Mouse (Mus musculus) kidney, embryonic 15.5 days (tissue): Measurements from ENCODE around the gene C1ql3. TPM values are rescaled to one million over a fixed set of nuclear protein-coding genes. Genes with fewer than 3 reads are reported as not detected.

ENCODE experiments used
- polyA plus RNA-seq: library from polyadenylated mRNA; unstranded; fragments of >200 nt; fragmentation: Nextera tagmentation; extraction: Ambion mirVana; gene quantifications from 2 replicates; pipeline ENCODE4 v1.2.1, GENCODE M21; 2015

C1ql3 gene
- polyA plus RNA-seq, 1 experiment from 2014 or later: 1.7 TPM

Other genes with a start within 250 kb of the C1ql3 start
- gene Pter, start 87.8 kb downstream of the C1ql3 start, polyA plus RNA-seq: 51.5 and 53.6 TPM in 2 replicates